In genomic region chr5:148909057-148909395, GRCm38 (mm10) we compare ENCODE assay signal across 8 mouse cellular contexts. TPM values are rescaled to one million over a fixed set of nuclear protein-coding genes. Genes with fewer than 3 reads are reported as not detected.
DNase-seq lines count a peak whose midpoint lies in the region; ATAC-seq lines count a peak whose summit lies in the region.

No protein-coding gene starts in this region.

- WGBS in liver, embryonic 13.5 days (ENCODE audit: insufficient replicate concordance), result 53% methylated on average over 7 of the region's 7 CpGs
- 44% methylated on average over 7 of the region's 7 CpGs for WGBS in liver, embryonic 11.5 days
- 26% methylated on average over 7 of the region's 7 CpGs for WGBS in forebrain, embryonic 12.5 days
- WGBS in hindbrain, embryonic 11.5 days, result 21% methylated on average over 7 of the region's 7 CpGs
- WGBS in midbrain, embryonic 14.5 days, result 16% methylated on average over 7 of the region's 7 CpGs

- H3K9ac ChIP-seq in liver, embryonic 13.5 days, result no peak overlapping the region
- no peak overlapping the region for H3K9ac ChIP-seq in liver, embryonic 11.5 days (ENCODE audit: low read depth, low read length)
- no peak overlapping the region for H3K9ac ChIP-seq in forebrain, embryonic 12.5 days
- no peak overlapping the region for H3K9ac ChIP-seq in hindbrain, embryonic 11.5 days (ENCODE audit: low read depth, low read length)
- H3K9ac ChIP-seq in midbrain, embryonic 14.5 days (replicated peaks; ENCODE audit: low read length), result no peak overlapping the region

- ATAC-seq in liver, embryonic 13.5 days (ENCODE audit: low read depth), result no peak
- no peak for ATAC-seq in liver, embryonic 11.5 days (replicated peaks; ENCODE audit: low FRiP score)
- ATAC-seq in forebrain, embryonic 12.5 days (ENCODE audit: low FRiP score), result no peak
- peak; percentile 57 for ATAC-seq in hindbrain, embryonic 11.5 days (ENCODE audit: low FRiP score)
- peak; percentile 58; the same call in 1 of the 2 replicates for ATAC-seq in midbrain, embryonic 14.5 days (ENCODE audit: low FRiP score, low TSS enrichment)
- ATAC-seq in CD4-positive, CD25-positive, alpha-beta regulatory T cell, adult 4 months, result no peak

- H3K27ac ChIP-seq in liver, embryonic 13.5 days, result peak overlapping the region; percentile 34; the same call in 1 of the 2 replicates
- H3K27ac ChIP-seq in liver, embryonic 11.5 days (ENCODE audit: low read depth, low read length), result no peak overlapping the region
- peak overlapping the region; percentile 46; the same call in 1 of the 2 replicates for H3K27ac ChIP-seq in forebrain, embryonic 12.5 days
- peak overlapping the region; percentile 27; the same call in 1 of the 2 replicates for H3K27ac ChIP-seq in hindbrain, embryonic 11.5 days (ENCODE audit: low read depth, low read length)
- H3K27ac ChIP-seq in midbrain, embryonic 14.5 days (replicated peaks; ENCODE audit: low read depth, low read length), result no peak overlapping the region

- H3K4me2 ChIP-seq in liver, embryonic 13.5 days, result no peak overlapping the region
- H3K4me2 ChIP-seq in liver, embryonic 11.5 days, result no peak overlapping the region; the same call in 1 of the 2 replicates
- no peak overlapping the region for H3K4me2 ChIP-seq in forebrain, embryonic 12.5 days
- no peak overlapping the region for H3K4me2 ChIP-seq in hindbrain, embryonic 11.5 days (replicated peaks; ENCODE audit: low read depth, low read length)
- no peak overlapping the region for H3K4me2 ChIP-seq in midbrain, embryonic 14.5 days (ENCODE audit: low read length)

- no peak overlapping the region for H3K4me3 ChIP-seq in liver, embryonic 13.5 days (replicated peaks)
- H3K4me3 ChIP-seq in liver, embryonic 11.5 days (ENCODE audit: low read depth, low read length), result no peak overlapping the region
- no peak overlapping the region for H3K4me3 ChIP-seq in forebrain, embryonic 12.5 days (replicated peaks)
- H3K4me3 ChIP-seq in hindbrain, embryonic 11.5 days (ENCODE audit: low read depth, low read length), result no peak overlapping the region
- no peak overlapping the region for H3K4me3 ChIP-seq in midbrain, embryonic 14.5 days (replicated peaks; ENCODE audit: low read depth, low read length)

- peaks cover 77% of the 10 kb centered on the region for H3K4me1 ChIP-seq in liver, embryonic 13.5 days (replicated peaks)
- peaks cover 33% of the 10 kb centered on the region for H3K4me1 ChIP-seq in liver, embryonic 11.5 days (replicated peaks; ENCODE audit: control insufficient read depth, insufficient read depth, low read length)
- peaks cover 22% of the 10 kb centered on the region for H3K4me1 ChIP-seq in forebrain, embryonic 12.5 days
- H3K4me1 ChIP-seq in hindbrain, embryonic 11.5 days (replicated peaks; ENCODE audit: control insufficient read depth, insufficient read depth, low read length), result peaks cover 9% of the 10 kb centered on the region; the same call in 1 of the 2 replicates
- H3K4me1 ChIP-seq in midbrain, embryonic 14.5 days (ENCODE audit: control insufficient read depth, insufficient read depth, low read length), result peaks cover 8% of the 10 kb centered on the region

- H3K36me3 ChIP-seq in liver, embryonic 13.5 days, result peaks cover 62% of the 10 kb centered on the region
- H3K36me3 ChIP-seq in liver, embryonic 11.5 days (ENCODE audit: control insufficient read depth, insufficient read depth, low read length), result 0 out of 2 replicates have a peak, but pooled peaks cover 2% of the 10 kb centered on the region
- peaks cover 35% of the 10 kb centered on the region for H3K36me3 ChIP-seq in forebrain, embryonic 12.5 days (replicated peaks)
- H3K36me3 ChIP-seq in hindbrain, embryonic 11.5 days (ENCODE audit: control insufficient read depth, insufficient read depth, low read length), result no peaks in the 10 kb centered on the region
- peaks cover 14% of the 10 kb centered on the region for H3K36me3 ChIP-seq in midbrain, embryonic 14.5 days (ENCODE audit: control insufficient read depth, insufficient read depth, low read length)

- peaks cover 13% of the 10 kb centered on the region for H3K9me3 ChIP-seq in liver, embryonic 13.5 days (replicated peaks)
- no peaks in the 10 kb centered on the region for H3K9me3 ChIP-seq in liver, embryonic 11.5 days (ENCODE audit: control insufficient read depth, low read length)
- no peaks in the 10 kb centered on the region for H3K9me3 ChIP-seq in forebrain, embryonic 12.5 days
- no peaks in the 10 kb centered on the region for H3K9me3 ChIP-seq in hindbrain, embryonic 11.5 days (ENCODE audit: control insufficient read depth, low read length)
- H3K9me3 ChIP-seq in midbrain, embryonic 14.5 days (ENCODE audit: control insufficient read depth, low read length), result no peaks in the 10 kb centered on the region

- H3K27me3 ChIP-seq in liver, embryonic 13.5 days, result no peaks in the 10 kb centered on the region
- H3K27me3 ChIP-seq in liver, embryonic 11.5 days (replicated peaks; ENCODE audit: control insufficient read depth, insufficient read depth, low read length), result no peaks in the 10 kb centered on the region
- no peaks in the 10 kb centered on the region for H3K27me3 ChIP-seq in forebrain, embryonic 12.5 days
- H3K27me3 ChIP-seq in hindbrain, embryonic 11.5 days (ENCODE audit: control insufficient read depth, insufficient read depth, low read length), result no peaks in the 10 kb centered on the region
- no peaks in the 10 kb centered on the region for H3K27me3 ChIP-seq in midbrain, embryonic 14.5 days (ENCODE audit: control insufficient read depth, insufficient read depth, low read length)

- no peak for DNase-seq in liver, embryonic 13.5 days
- DNase-seq in liver, embryonic 11.5 days (ENCODE audit: low spot score), result no peak
- peak; percentile 57 for DNase-seq in hindbrain, embryonic 11.5 days (ENCODE audit: low spot score)
- peak; percentile 51 for DNase-seq in midbrain, embryonic 14.5 days
- DNase-seq in adrenal gland, postnatal 25 days, result no peak
- DNase-seq in embryo, embryonic 11 days, result no peak

RNA-seq across cellular contexts. Expression of gene Katnal1, which starts 20.1 kb away (rescaled TPM):
- 8.4 and 12.7 TPM in 2 replicates for polyA plus RNA-seq in liver, embryonic 13.5 days (2015; fragmentation: Nextera tagmentation; extraction: Ambion mirVana)
- 18.9 and 19.5 TPM in 2 replicates for polyA plus RNA-seq in liver, embryonic 11.5 days (2014; fragmentation: Nextera tagmentation; extraction: Ambion mirVana)
- 37.7 and 42.2 TPM in 2 replicates for polyA plus RNA-seq in forebrain, embryonic 12.5 days (2016; fragmentation: Nextera tagmentation; extraction: Ambion mirVana)
- polyA plus RNA-seq in hindbrain, embryonic 11.5 days (2014; fragmentation: Nextera tagmentation; extraction: Ambion mirVana), result 32.1 and 37.0 TPM in 2 replicates
- 30.9 and 42.8 TPM in 2 replicates for polyA plus RNA-seq in midbrain, embryonic 14.5 days (2014; fragmentation: Nextera tagmentation; extraction: Ambion mirVana)
- total RNA-seq in adrenal gland, postnatal 25 days (2021), result 7.4 and 8.1 TPM in 2 replicates
- 1 to 10 TPM; 1.5 to 6.1 TPM for polyA plus RNA-seq in CD4-positive, CD25-positive, alpha-beta regulatory T cell, adult 4 months (2017; shearing (Covaris generic))

Comparison
In these comparisons a context has a peak if more than half of its experiments do, and no peak if none do; other contexts are left out.
1. H3K27ac ChIP-seq: peak in liver, embryonic 13.5 days (single experiment), forebrain, embryonic 12.5 days (single experiment) and hindbrain, embryonic 11.5 days (single experiment); none in liver, embryonic 11.5 days (single experiment) and midbrain, embryonic 14.5 days (single experiment).
2. ATAC-seq: peak in hindbrain, embryonic 11.5 days (single experiment) and midbrain, embryonic 14.5 days (single experiment); none in liver, embryonic 13.5 days (single experiment), liver, embryonic 11.5 days (single experiment), forebrain, embryonic 12.5 days (single experiment) and CD4-positive, CD25-positive, alpha-beta regulatory T cell, adult 4 months (single experiment).
3. DNase-seq: peak in hindbrain, embryonic 11.5 days (single experiment) and midbrain, embryonic 14.5 days (single experiment); none in liver, embryonic 13.5 days (single experiment), liver, embryonic 11.5 days (single experiment), adrenal gland, postnatal 25 days (single experiment) and embryo, embryonic 11 days (single experiment).